Mouse (Mus musculus): ENCODE results near the gene Angel2. TPM values are rescaled to one million over a fixed set of nuclear protein-coding genes. Genes with fewer than 3 reads are reported as not detected.
A peak's percentile ranks its signal among the peaks of the same experiment; 100 is the strongest.

Gene Angel2
- total and polyA plus RNA-seq, 3 experiments, result 25.1 to 33.7 TPM; not detected in 1

DNA sequence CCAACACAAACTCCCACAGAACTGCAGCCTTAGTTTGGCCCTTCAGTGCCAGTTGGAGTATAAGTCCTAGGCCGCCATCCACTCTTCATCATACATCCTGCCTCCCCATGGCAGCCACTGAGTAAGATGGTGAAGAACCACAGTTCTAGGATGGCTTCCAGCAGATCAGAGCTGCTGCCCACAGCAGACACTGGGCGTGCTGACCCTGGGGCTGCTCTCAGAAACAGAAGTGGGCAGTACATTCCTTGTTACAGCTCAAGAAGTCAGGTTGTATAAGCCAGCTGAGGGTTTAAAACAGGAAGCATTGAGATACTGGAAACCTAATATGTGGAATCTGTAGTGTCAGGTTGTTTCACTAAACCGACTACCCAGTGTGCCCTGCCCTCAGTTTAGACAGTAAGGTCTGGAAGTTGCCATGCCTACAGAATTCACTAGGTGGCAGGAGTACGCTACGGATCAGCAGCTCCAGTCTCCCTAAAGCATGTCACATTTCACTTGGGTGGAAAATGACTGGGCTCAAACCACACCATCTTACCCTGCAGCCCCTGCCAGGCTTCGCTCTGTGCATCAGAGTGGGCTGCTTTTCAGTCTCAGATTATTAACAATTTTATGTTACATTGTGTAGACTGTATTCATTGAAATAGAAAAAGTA is 19.3 kb downstream of the Angel2 start:
- peak; percentile 96 for TF ChIP-seq RAD21 (IDR thresholded peaks at IDR 0.05; ENCODE audit: low read depth, low read length)
- TF ChIP-seq ZC3H11A (IDR thresholded peaks at IDR 0.05; ENCODE audit: low read depth, low read length), result peak; percentile 79
- no peak for TF ChIP-seq MAFK (IDR thresholded peaks at IDR 0.05; ENCODE audit: borderline replicate concordance, low read depth, low read length)
- TF ChIP-seq SIN3A (IDR thresholded peaks at IDR 0.05; ENCODE audit: low read length), result peak; percentile 42; the same call in 1 of the 2 replicates
- no peak for TF ChIP-seq TAL1 (IDR thresholded peaks at IDR 0.05; ENCODE audit: low read length)
- TF ChIP-seq CTCF (IDR thresholded peaks at IDR 0.05 in 2 of 3, conservative IDR thresholded peaks at IDR 0.05 in 1 of 3; ENCODE audit: control insufficient read depth in 1 of 3, insufficient read depth in 1 of 3, low read depth in 2 of 3, low read length in 3 of 3, poor library complexity in 1 of 3, severe bottlenecking in 1 of 3), result peak; percentile 74 to 91 (median 87)
- TF ChIP-seq POLR2A (IDR thresholded peaks at IDR 0.05; ENCODE audit: control insufficient read depth in 1 of 2, insufficient read depth in 1 of 2, low read depth in 1 of 2, low read length in 2 of 2, poor library complexity in 1 of 2), result no peak
- peak; percentile 85 for TF ChIP-seq SMC3 (IDR thresholded peaks at IDR 0.05; ENCODE audit: low read depth, low read length)
- TF ChIP-seq MEF2A (IDR thresholded peaks at IDR 0.05; ENCODE audit: extremely low read depth, insufficient replicate concordance, low read depth, low read length, poor library complexity, severe bottlenecking), result no peak
- TF ChIP-seq EP300 (IDR thresholded peaks at IDR 0.05; ENCODE audit: low read depth in 1 of 2, low read length in 2 of 2), result no peak
- no peak for TF ChIP-seq POLR2AphosphoS5 (IDR thresholded peaks at IDR 0.05; ENCODE audit: borderline replicate concordance, low read depth, low read length)
- TF ChIP-seq MXI1 (IDR thresholded peaks at IDR 0.05; ENCODE audit: low read depth, low read length), result 0 out of 2 replicates have a peak, but pooled peaks have one; percentile 32
- no peak overlapping the region for H3K9ac ChIP-seq (ENCODE audit: control insufficient read depth, low read depth, low read length, poor library complexity, severe bottlenecking)
- H3K9me3 ChIP-seq (replicated peaks; ENCODE audit: insufficient read depth, low read length), result no peaks in the 10 kb centered on the region
- H3K4me1 ChIP-seq (ENCODE audit: control insufficient read depth in 1 of 2, insufficient read depth in 2 of 2, low read length in 2 of 2), result no peaks in the 10 kb centered on the region
- H3K27ac ChIP-seq (ENCODE audit: control insufficient read depth, low read depth, low read length), result no peak overlapping the region
- no peaks in the 10 kb centered on the region for H3K79me2 ChIP-seq (ENCODE audit: control insufficient read depth, insufficient read depth, low read length, poor library complexity)
- H3K27me3 ChIP-seq (ENCODE audit: control insufficient read depth in 1 of 2, insufficient read depth in 2 of 2, low read length in 2 of 2), result no peaks in the 10 kb centered on the region
- no peaks in the 10 kb centered on the region; a peak in 1 of 4 replicates for H3K36me3 ChIP-seq (ENCODE audit: control insufficient read depth in 1 of 2, insufficient read depth in 2 of 2, low read length in 2 of 2)
- no peak overlapping the region for H3K4me3 ChIP-seq (ENCODE audit: control insufficient read depth in 1 of 2, insufficient read depth in 1 of 2, low read depth in 2 of 2, low read length in 2 of 2)
- DNase-seq (ENCODE audit: low read depth, low spot score), result peak; percentile 78

DNA sequence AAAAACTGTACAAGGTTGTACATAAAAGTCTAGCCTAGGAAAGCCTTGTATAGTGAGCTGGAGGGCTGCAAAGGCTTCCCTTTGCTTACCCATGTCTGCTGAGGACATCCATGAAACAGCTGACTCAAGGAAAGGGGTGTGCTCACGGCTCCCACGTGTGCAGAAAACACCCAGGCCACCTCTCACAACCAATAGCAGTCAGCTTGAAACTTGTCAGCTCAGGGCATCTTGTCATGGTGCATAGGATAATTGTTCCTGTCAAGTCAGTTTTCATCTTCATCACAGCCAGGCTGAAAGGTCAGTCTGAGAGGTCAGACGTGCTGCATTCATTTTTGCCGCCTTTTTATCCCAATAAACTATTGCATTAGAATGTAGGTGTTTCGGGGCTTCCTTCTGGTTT is 23.1 kb downstream of the Angel2 start:
- Histone ChIP-seq H3K79me2 (ENCODE audit: control insufficient read depth, insufficient read depth, low read length, poor library complexity) (no peaks in the 10 kb centered on the region), H3K4me3 (ENCODE audit: control insufficient read depth in 1 of 2, insufficient read depth in 1 of 2, low read depth in 2 of 2, low read length in 2 of 2) (no peak overlapping the region), H3K36me3 (ENCODE audit: control insufficient read depth in 1 of 2, insufficient read depth in 2 of 2, low read length in 2 of 2) (peaks cover 0 to 3% of the 10 kb centered on the region in 2 experiments; a peak in 3 of 4 replicates), H3K4me1 (ENCODE audit: control insufficient read depth in 1 of 2, insufficient read depth in 2 of 2, low read length in 2 of 2) (peaks cover 0 to 2% of the 10 kb centered on the region in 2 experiments; a peak in 1 of 4 replicates), H3K9me3 (replicated peaks; ENCODE audit: insufficient read depth, low read length) (no peaks in the 10 kb centered on the region), H3K9ac (ENCODE audit: control insufficient read depth, low read depth, low read length, poor library complexity, severe bottlenecking) (no peak overlapping the region), H3K27ac (ENCODE audit: control insufficient read depth, low read depth, low read length) (no peak overlapping the region), H3K27me3 (ENCODE audit: control insufficient read depth in 1 of 2, insufficient read depth in 2 of 2, low read length in 2 of 2) (no peaks in the 10 kb centered on the region)
- TF ChIP-seq MAZ (IDR thresholded peaks at IDR 0.05; ENCODE audit: low read depth, low read length) (no peak), RAD21 (IDR thresholded peaks at IDR 0.05; ENCODE audit: low read depth, low read length) (no peak), MAX (IDR thresholded peaks at IDR 0.05; ENCODE audit: low read length) (no peak), CHD1 (IDR thresholded peaks at IDR 0.05; ENCODE audit: low read depth, low read length) (no peak), CTCF (IDR thresholded peaks at IDR 0.05 in 2 of 3, conservative IDR thresholded peaks at IDR 0.05 in 1 of 3; ENCODE audit: control insufficient read depth in 1 of 3, insufficient read depth in 1 of 3, low read depth in 2 of 3, low read length in 3 of 3, poor library complexity in 1 of 3, severe bottlenecking in 1 of 3) (no peak), SMC3 (IDR thresholded peaks at IDR 0.05; ENCODE audit: low read depth, low read length) (no peak), ZMIZ1 (IDR thresholded peaks at IDR 0.05; ENCODE audit: low read depth, low read length) (no peak), UBTF (IDR thresholded peaks at IDR 0.05; ENCODE audit: borderline replicate concordance, insufficient read depth, low read depth, low read length) (no peak), POLR2AphosphoS5 (IDR thresholded peaks at IDR 0.05; ENCODE audit: borderline replicate concordance, low read depth, low read length) (no peak)
- DNase-seq (ENCODE audit: low read depth, low spot score), result no peak

Measured in MEL (cell line).